Comparison of ENCODE assay signal across 8 mouse cellular contexts in genomic region chr11:120633520-120634343, GRCm38 (mm10). TPM values are rescaled to one million over a fixed set of nuclear protein-coding genes. Genes with fewer than 3 reads are reported as not detected.
DNase-seq lines count a peak whose midpoint lies in the region; ATAC-seq and TF ChIP-seq lines count a peak whose summit lies in the region.

Gene Mafg (minus strand): TSS chr11:120633600.

- peak; percentile 94 for ATAC-seq in hindbrain, postnatal 0 days
- peak; percentile 29 for ATAC-seq in megakaryocyte, adult 5-6 weeks (ENCODE audit: poor library complexity, severe bottlenecking)

- WGBS in hindbrain, postnatal 0 days, result 12% methylated on average over 58 of the region's 58 CpGs

- DNase-seq in WW6 (ENCODE audit: low read depth, low spot score), result peak; percentile 98
- peak; percentile 87 to 92 for DNase-seq in cerebellum, postnatal 4 days (ENCODE audit: low spot score in 2 of 2)
- DNase-seq in gastrocnemius, adult 2 months, result peak; percentile 95
- peak; percentile 98 for DNase-seq in hindbrain, postnatal 0 days (ENCODE audit: low spot score)
- DNase-seq in left cerebral cortex, adult 2 months (ENCODE audit: extremely low spot score in 1 of 2, low spot score in 2 of 2), result peak; percentile 93 to 94
- DNase-seq in right cerebral cortex, adult 2 months (ENCODE audit: low spot score in 2 of 2), result peak; percentile 88 to 92
- peak; percentile 93 for DNase-seq in urinary bladder, postnatal 14 days (ENCODE audit: low spot score)

- H3K4me3 ChIP-seq in gastrocnemius, adult 2 months, result peak within 1 kb of the TSS; percentile 96
- peak within 1 kb of the TSS; percentile 92 for H3K4me3 ChIP-seq in hindbrain, postnatal 0 days (ENCODE audit: low read length)
- H3K4me3 ChIP-seq in left cerebral cortex, adult 2 months, result peak within 1 kb of the TSS; percentile 96

- peak within 1 kb of the TSS; percentile 98 for H3K27ac ChIP-seq in gastrocnemius, adult 2 months
- peak within 1 kb of the TSS; percentile 88 for H3K27ac ChIP-seq in hindbrain, postnatal 0 days
- peak within 1 kb of the TSS; percentile 93 for H3K27ac ChIP-seq in left cerebral cortex, adult 2 months

- H3K9ac ChIP-seq in hindbrain, postnatal 0 days (replicated peaks; ENCODE audit: low read length), result peak within 1 kb of the TSS; percentile 88

- TF ChIP-seq CTCF in gastrocnemius, adult 2 months (IDR thresholded peaks at IDR 0.05), result no peak
- TF ChIP-seq CTCF in hindbrain, postnatal 0 days (IDR thresholded peaks at IDR 0.05; ENCODE audit: low read depth), result no peak
- no peak for TF ChIP-seq CTCF in left cerebral cortex, adult 2 months (IDR thresholded peaks at IDR 0.05)

- H3K4me1 ChIP-seq in hindbrain, postnatal 0 days (ENCODE audit: insufficient read depth, low read length), result peaks cover 17% of the 10 kb centered on the region

- peak within 1 kb of the TSS; percentile 96 for H3K4me2 ChIP-seq in hindbrain, postnatal 0 days (ENCODE audit: low read depth, low read length)

- H3K9me3 ChIP-seq in hindbrain, postnatal 0 days (ENCODE audit: low read length), result no peaks in the 10 kb centered on the region

- no peaks in the 10 kb centered on the region for H3K27me3 ChIP-seq in hindbrain, postnatal 0 days (ENCODE audit: insufficient read depth, low read length)

- intact Hi-C loops in gastrocnemius, adult 2 months (cut with DNase I), result no loop called here
- intact Hi-C loops in left cerebral cortex, adult 2 months (cut with DNase I), result no loop called here

- H3K36me3 ChIP-seq in hindbrain, postnatal 0 days (ENCODE audit: insufficient read depth, low read length), result no peaks in the 10 kb centered on the region

RNA-seq across cellular contexts. Expression of gene Mafg, which starts in this region (rescaled TPM):
- total RNA-seq in gastrocnemius, adult 2 months (2021), result 10 to 100 TPM; 53.1 to 68.2 TPM
- total RNA-seq in hindbrain, postnatal 0 days (2014; rRNA removed), result 35.9 and 39.3 TPM in 2 replicates
- polyA plus RNA-seq in hindbrain, postnatal 0 days (2015; fragmentation: Nextera tagmentation; extraction: Ambion mirVana), result 36.5 and 38.9 TPM in 2 replicates
- 100 to 1,000 TPM; 104 to 107 TPM for total RNA-seq in left cerebral cortex, adult 2 months (2021)
- total RNA-seq in megakaryocyte, adult 5-6 weeks (2015), result 23.1 and 23.8 TPM in 2 replicates
- total RNA-seq in megakaryocyte, adult 5-6 weeks (2017), result 58.7 and 68.0 TPM in 2 replicates

Comparison
In these comparisons a context has a peak if more than half of its experiments do, and no peak if none do; other contexts are left out.
1. Peak in every context shown above with its lines: DNase-seq, ATAC-seq, H3K4me3 ChIP-seq and H3K27ac ChIP-seq.